Mouse (Mus musculus) midbrain, postnatal 0 days (tissue): Measurements from ENCODE around the gene B3gntl1. TPM values are rescaled to one million over a fixed set of nuclear protein-coding genes. Genes with fewer than 3 reads are reported as not detected.
A peak's percentile ranks its signal among the peaks of the same experiment; 100 is the strongest.

ENCODE experiments used
- ATAC-seq: fragments of 200-750 bp; cut with Nextera tagmentation; 2 replicates; pipeline ENCODE4 v1.8.0; 2017; ENCODE audit warnings: moderate number of reproducible peaks, mild to moderate bottlenecking, moderate TSS enrichment, moderate library complexity; ENCODE audit not compliant: low FRiP score
- DNase-seq: peaks from one replicate; pipeline ENCODE4 v3.0.0-alpha.2; 2015; ENCODE audit warnings: low spot score
- H3K27ac ChIP-seq: fragments of 300-500 bp; sonication (generic); 2 replicates; pipeline ENCODE4 v1.5.1; 2014; ENCODE audit warnings: low read depth, mild to moderate bottlenecking, low read length, mixed read lengths
- H3K27me3 ChIP-seq: fragments of 300-500 bp; sonication (generic); 2 replicates; pipeline ENCODE4 v1.6.1; 2014; ENCODE audit warnings: low read length, control low read depth, mixed read lengths; ENCODE audit not compliant: insufficient read depth
- H3K36me3 ChIP-seq: fragments of 300-500 bp; sonication (generic); 2 replicates; pipeline ENCODE4 v1.6.1; 2014; ENCODE audit warnings: low read length, control low read depth, mixed read lengths; ENCODE audit not compliant: insufficient read depth
- H3K4me1 ChIP-seq: fragments of 300-500 bp; sonication (generic); 2 replicates; pipeline ENCODE4 v1.6.1; 2014; ENCODE audit warnings: mild to moderate bottlenecking, control low read depth, antibody characterized with exemption, low read length, mixed read lengths; ENCODE audit not compliant: insufficient read depth
- H3K4me2 ChIP-seq: fragments of 300-500 bp; sonication (generic); 2 replicates; pipeline ENCODE4 v1.6.1; 2014; ENCODE audit warnings: low read depth, mild to moderate bottlenecking, low read length, mixed read lengths; ENCODE audit not compliant: poor library complexity, severe bottlenecking
- H3K4me3 ChIP-seq: fragments of 300-500 bp; sonication (generic); 2 replicates; pipeline ENCODE4 v1.5.1; 2014; ENCODE audit warnings: low read depth, mild to moderate bottlenecking, low read length, moderate library complexity
- H3K9ac ChIP-seq: fragments of 300-500 bp; sonication (generic); replicated peaks from 2 replicates; pipeline ENCODE4 v1.6.1; 2014; ENCODE audit warnings: mild to moderate bottlenecking, low read length, moderate library complexity, mixed read lengths; ENCODE audit not compliant: poor library complexity, severe bottlenecking
- H3K9me3 ChIP-seq: fragments of 300-500 bp; sonication (generic); 2 replicates; pipeline ENCODE4 v1.6.1; 2016; ENCODE audit warnings: low read length, control low read depth
- CTCF ChIP-seq: IDR thresholded peaks from 2 replicates; pipeline ENCODE4 v1.5.1; 2016; ENCODE audit warnings: antibody characterized with exemption, mild to moderate bottlenecking
- WGBS: fragments of 180-500 bp; shearing (Covaris S2); extraction: QIAGEN DNeasy Blood & Tissue Kit; methylation state at CpG from one replicate; pipeline ENCODE4 v1.1.7; 2014; 5-methylcytosine and 5-hydroxymethylcytosine counted together
- polyA plus RNA-seq: library from polyadenylated mRNA; unstranded; fragments of >200 nt; fragmentation: Nextera tagmentation; extraction: Ambion mirVana; gene quantifications from 2 replicates; pipeline ENCODE4 v1.2.1, GENCODE M21; 2015
- total RNA-seq: library from RNA; depleted of rRNA; stranded (reverse); fragments of >200 nt; gene quantifications from 2 replicates; pipeline ENCODE4 v1.2.3, GENCODE M21; 2014

B3gntl1 gene
- total and polyA plus RNA-seq, 2 experiments from 2014 or later = 5.8 to 10.5 TPM

DNA sequence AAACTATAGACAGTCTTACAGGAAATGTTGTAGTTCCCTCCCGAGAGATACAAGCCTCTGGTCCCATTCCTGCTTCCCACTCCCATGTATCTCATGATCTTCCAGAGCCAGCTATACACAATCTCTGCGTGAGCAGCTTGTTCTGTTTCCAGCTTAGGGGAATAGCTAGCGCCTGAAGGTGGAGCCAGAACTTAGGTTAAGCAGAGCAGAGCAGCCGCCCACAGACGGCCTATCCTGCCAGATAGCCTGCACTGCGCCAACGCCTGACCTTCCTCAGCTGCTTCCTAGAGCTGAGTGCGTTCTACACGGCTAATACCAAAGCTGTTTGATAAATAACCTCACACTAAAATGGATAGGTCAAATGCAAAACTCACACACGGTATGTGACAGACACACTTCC is 23.1 kb downstream of the B3gntl1 start:
- peak; percentile 19 for DNase-seq
- peaks cover 3% of the 10 kb centered on the region; the same call in 1 of the 2 replicates for H3K36me3 ChIP-seq

DNA sequence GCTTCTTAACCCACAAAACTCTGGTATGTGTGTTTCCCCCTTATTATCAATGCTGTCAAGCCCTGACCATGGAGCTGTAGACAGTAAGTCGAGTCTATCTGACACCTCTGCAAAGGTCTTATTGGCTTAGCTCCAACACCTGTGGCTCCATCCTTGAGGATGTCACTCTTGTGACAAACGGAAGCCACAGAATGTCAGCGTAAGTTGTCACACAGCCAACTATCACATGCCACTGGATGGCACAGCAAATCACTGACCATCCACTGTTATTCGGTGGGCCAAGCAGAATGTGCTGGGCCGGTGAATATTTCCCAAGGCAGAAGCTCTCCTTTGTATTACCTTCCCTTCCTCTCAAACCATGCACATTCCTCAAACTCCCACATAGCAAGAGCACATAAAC is 24.8 kb downstream of the B3gntl1 start:
- no peak for DNase-seq
- TF ChIP-seq CTCF = no peak
- Histone ChIP-seq H3K27ac (no peak overlapping the region), H3K36me3 (peaks cover 3% of the 10 kb centered on the region; the same call in 1 of the 2 replicates), H3K4me2 (no peak overlapping the region), H3K4me3 (no peak overlapping the region), H3K9ac (no peak overlapping the region), H3K27me3 (no peaks in the 10 kb centered on the region), H3K9me3 (no peaks in the 10 kb centered on the region), H3K4me1 (no peaks in the 10 kb centered on the region)
- ATAC-seq = no peak
- WGBS = 90% methylated on average over 5 of the region's 5 CpGs

More for the DNA sequence above, 23.1 kb downstream of the B3gntl1 start:
- no peak overlapping the region for H3K4me2 ChIP-seq
- ATAC-seq = no peak
- 82% methylated on average over 10 of the region's 10 CpGs for WGBS
- H3K27ac ChIP-seq = no peak overlapping the region
- H3K9ac ChIP-seq = no peak overlapping the region
- no peaks in the 10 kb centered on the region for H3K4me1 ChIP-seq
- H3K4me3 ChIP-seq = no peak overlapping the region
- peak; percentile 40 for TF ChIP-seq CTCF
- no peaks in the 10 kb centered on the region for H3K9me3 ChIP-seq
- H3K27me3 ChIP-seq = no peaks in the 10 kb centered on the region

DNA sequence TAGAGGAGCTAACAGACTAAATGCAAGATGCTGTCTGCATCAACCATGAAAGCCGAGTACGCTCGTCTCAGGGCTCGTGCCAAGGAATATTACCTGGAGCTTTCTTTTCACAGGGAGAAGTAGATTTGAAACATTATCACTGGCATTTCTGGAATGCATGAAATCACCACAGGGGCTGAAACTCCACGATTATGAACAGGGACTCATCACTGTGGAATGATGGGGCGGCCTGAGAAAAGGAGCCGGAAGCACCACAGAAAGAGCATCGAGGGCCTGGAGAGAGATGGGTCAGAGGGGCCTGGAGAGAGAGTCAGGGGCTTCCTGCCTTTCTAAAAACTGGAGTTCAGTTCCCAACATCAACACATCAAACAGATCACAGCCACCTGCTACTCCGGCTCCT is 25.6 kb downstream of the B3gntl1 start:
- no peak for ATAC-seq
- no peaks in the 10 kb centered on the region for H3K9me3 ChIP-seq
- no peak overlapping the region for H3K4me3 ChIP-seq
- H3K9ac ChIP-seq = no peak overlapping the region
- H3K36me3 ChIP-seq = peaks cover 3% of the 10 kb centered on the region; the same call in 1 of the 2 replicates
- no peak for TF ChIP-seq CTCF
- no peaks in the 10 kb centered on the region for H3K4me1 ChIP-seq
- no peaks in the 10 kb centered on the region for H3K27me3 ChIP-seq
- 78% methylated on average over 9 of the region's 9 CpGs for WGBS
- no peak for DNase-seq
- H3K27ac ChIP-seq = no peak overlapping the region
- no peak overlapping the region for H3K4me2 ChIP-seq

DNA sequence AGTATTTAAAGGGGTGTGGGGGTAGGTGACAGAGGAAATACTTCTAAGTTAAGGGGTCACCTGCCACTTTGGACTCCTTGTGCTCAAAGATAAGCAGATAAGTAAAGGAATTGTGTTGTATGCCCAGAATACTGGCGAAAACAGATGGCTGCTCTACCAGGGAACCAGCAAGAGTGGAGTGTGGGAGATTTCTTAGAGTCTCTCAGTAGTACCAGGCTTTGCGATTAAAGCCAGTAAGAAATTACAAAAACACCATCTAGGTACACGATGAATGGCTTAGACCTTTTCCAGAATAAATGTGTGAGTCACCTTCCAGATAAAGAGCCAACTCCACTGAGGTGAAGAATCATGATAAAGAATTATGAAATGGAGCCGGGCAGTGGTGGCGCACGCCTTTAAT is 27.6 kb downstream of the B3gntl1 start:
- WGBS = 93% methylated on average over 6 of the region's 6 CpGs
- ATAC-seq = no peak

DNA sequence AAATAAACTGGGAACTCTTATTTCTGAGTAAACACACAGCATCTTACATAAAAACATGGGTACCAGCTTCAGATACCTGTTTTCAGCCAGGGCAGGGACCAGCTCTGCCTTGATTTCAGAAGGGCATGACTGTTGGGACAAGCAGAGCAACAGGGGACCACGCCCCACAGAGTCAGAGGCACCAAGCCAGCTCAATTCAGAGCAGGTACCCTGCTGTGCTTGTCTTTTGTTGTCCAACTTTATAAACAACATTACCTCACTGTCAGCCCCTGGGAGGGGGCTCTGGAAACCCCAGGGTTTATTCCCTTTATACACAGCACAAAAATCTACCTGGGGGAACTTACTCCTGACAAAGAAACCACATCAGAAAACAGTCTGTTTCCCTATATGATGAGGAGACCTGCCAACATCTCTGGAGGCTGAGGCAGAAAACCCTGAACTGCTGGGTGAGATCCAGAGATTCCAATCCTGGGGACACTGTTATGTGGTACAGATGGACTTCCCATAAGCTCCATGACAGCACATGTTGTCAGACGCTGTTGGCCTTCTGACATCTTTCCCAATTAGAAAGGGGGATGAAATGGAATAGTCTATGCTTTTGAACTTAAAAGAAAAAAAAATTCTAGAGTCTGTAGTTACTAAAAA is 31.3 kb downstream of the B3gntl1 start:
- no peaks in the 10 kb centered on the region for H3K27me3 ChIP-seq
- TF ChIP-seq CTCF = no peak
- no peak for ATAC-seq

More for the DNA sequence above, 27.6 kb downstream of the B3gntl1 start:
- no peak for TF ChIP-seq CTCF
- no peaks in the 10 kb centered on the region for H3K27me3 ChIP-seq
- H3K9me3 ChIP-seq = no peaks in the 10 kb centered on the region
- no peak overlapping the region for H3K4me3 ChIP-seq
- H3K36me3 ChIP-seq = peaks cover 3% of the 10 kb centered on the region; the same call in 1 of the 2 replicates
- H3K27ac ChIP-seq = no peak overlapping the region
- no peaks in the 10 kb centered on the region for H3K4me1 ChIP-seq
- DNase-seq = no peak
- no peak overlapping the region for H3K4me2 ChIP-seq
- H3K9ac ChIP-seq = no peak overlapping the region

DNA sequence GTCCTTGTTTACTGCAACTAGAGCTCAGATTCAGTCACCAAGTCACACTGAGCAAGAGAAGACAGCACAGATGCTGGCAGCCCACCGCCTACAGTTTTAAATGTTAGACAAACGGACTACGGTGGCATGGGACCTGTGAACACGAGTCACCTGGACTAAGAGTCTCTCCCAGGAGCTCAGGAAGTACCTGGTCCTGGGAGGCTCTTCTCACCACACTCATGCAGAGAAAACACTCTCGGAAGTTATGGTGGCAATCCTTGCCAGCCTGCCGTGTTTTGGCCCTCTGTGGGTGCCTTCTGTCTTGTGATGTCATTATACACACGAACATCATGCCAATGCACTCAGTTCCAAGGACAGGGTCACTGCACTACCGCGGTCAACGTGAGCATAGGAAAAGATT is 36.3 kb downstream of the B3gntl1 start:
- TF ChIP-seq CTCF = no peak
- H3K27me3 ChIP-seq = no peaks in the 10 kb centered on the region
- H3K9ac ChIP-seq = no peak overlapping the region
- H3K27ac ChIP-seq = no peak overlapping the region
- DNase-seq = no peak
- no peaks in the 10 kb centered on the region for H3K4me1 ChIP-seq
- no peak overlapping the region for H3K4me2 ChIP-seq
- no peaks in the 10 kb centered on the region for H3K9me3 ChIP-seq
- no peak overlapping the region for H3K4me3 ChIP-seq
- 92% methylated on average over 10 of the region's 10 CpGs for WGBS
- peaks cover 11% of the 10 kb centered on the region for H3K36me3 ChIP-seq
- ATAC-seq = no peak

More for the DNA sequence above, 31.3 kb downstream of the B3gntl1 start:
- WGBS = 67% methylated on average over 2 of the region's 2 CpGs
- Histone ChIP-seq H3K27ac (no peak overlapping the region), H3K4me3 (no peak overlapping the region), H3K9ac (no peak overlapping the region), H3K36me3 (peaks cover 10% of the 10 kb centered on the region), H3K9me3 (no peaks in the 10 kb centered on the region), H3K4me1 (no peaks in the 10 kb centered on the region), H3K4me2 (no peak overlapping the region)
- no peak for DNase-seq
